Comparison of ENCODE assay signal across 9 mouse cellular contexts in genomic region chr4:134510396-134510795, GRCm38 (mm10). TPM values are rescaled to one million over a fixed set of nuclear protein-coding genes. Genes with fewer than 3 reads are reported as not detected.
DNase-seq lines count a peak whose midpoint lies in the region; ATAC-seq and TF ChIP-seq lines count a peak whose summit lies in the region.
"Had no signal": no experiment of that assay in that cellular context is flagged by ENCODE, and none has a peak within 500 bp of the region (broad histone marks: within the 10 kb centered on the region; RNA-seq: fewer than 3 reads in every experiment).

No protein-coding gene starts in this region.

- peak; percentile 1; the same call in 1 of the 2 replicates for ATAC-seq in kidney, postnatal 0 days (replicated peaks; ENCODE audit: low FRiP score, low read depth)
- peak; percentile 30 for ATAC-seq in forebrain, embryonic 14.5 days
- 0 out of 2 replicates have a peak, but pooled peaks have one; percentile 11 for ATAC-seq in limb, embryonic 12.5 days (ENCODE audit: insufficient number of reproducible peaks, insufficient read depth, low FRiP score, low TSS enrichment, low read depth)
- peak; percentile 37; the same call in 1 of the 2 replicates for ATAC-seq in neural tube, embryonic 13.5 days (ENCODE audit: low read depth)

- 76% methylated on average over 4 of the region's 4 CpGs for WGBS in kidney, postnatal 0 days
- 74% methylated on average over 4 of the region's 4 CpGs for WGBS in forebrain, embryonic 14.5 days
- 73% methylated on average over 4 of the region's 4 CpGs for WGBS in limb, embryonic 12.5 days
- WGBS in neural tube, embryonic 13.5 days, result 76% methylated on average over 4 of the region's 4 CpGs

- DNase-seq in kidney, postnatal 0 days (ENCODE audit: low spot score), result no peak
- no peak for DNase-seq in kidney, postnatal 36 days
- no peak for DNase-seq in forebrain, embryonic 14.5 days (ENCODE audit: low spot score)
- no peak for DNase-seq in ovary, postnatal 36 days (ENCODE audit: low spot score)
- no peak for DNase-seq in lung, adult 18-20 months
- no peak for DNase-seq in natural killer cell, adult 2 months (ENCODE audit: low spot score in 2 of 2)

- H3K27me3 ChIP-seq in kidney, postnatal 0 days (ENCODE audit: insufficient read depth, low read length), result no peaks in the 10 kb centered on the region
- H3K27me3 ChIP-seq in forebrain, embryonic 14.5 days (replicated peaks; ENCODE audit: control insufficient read depth, insufficient read depth, low read length), result no peaks in the 10 kb centered on the region
- H3K27me3 ChIP-seq in limb, embryonic 12.5 days, result no peaks in the 10 kb centered on the region
- H3K27me3 ChIP-seq in neural tube, embryonic 13.5 days, result no peaks in the 10 kb centered on the region

- H3K27ac ChIP-seq in kidney, postnatal 0 days, result no peak overlapping the region
- no peak overlapping the region for H3K27ac ChIP-seq in forebrain, embryonic 14.5 days (ENCODE audit: low read depth, low read length)
- H3K27ac ChIP-seq in limb, embryonic 12.5 days, result no peak overlapping the region
- H3K27ac ChIP-seq in neural tube, embryonic 13.5 days (replicated peaks), result no peak overlapping the region

- no peaks in the 10 kb centered on the region for H3K4me1 ChIP-seq in kidney, postnatal 0 days (replicated peaks; ENCODE audit: insufficient read depth, low read length)
- peaks cover 8% of the 10 kb centered on the region for H3K4me1 ChIP-seq in forebrain, embryonic 14.5 days (ENCODE audit: control insufficient read depth, insufficient read depth, low read length)
- H3K4me1 ChIP-seq in limb, embryonic 12.5 days (replicated peaks), result peaks cover 15% of the 10 kb centered on the region
- H3K4me1 ChIP-seq in neural tube, embryonic 13.5 days (replicated peaks), result peaks cover 12% of the 10 kb centered on the region

- H3K36me3 ChIP-seq in kidney, postnatal 0 days (ENCODE audit: insufficient read depth, low read length), result no peaks in the 10 kb centered on the region
- no peaks in the 10 kb centered on the region for H3K36me3 ChIP-seq in forebrain, embryonic 14.5 days (ENCODE audit: control insufficient read depth, insufficient read depth, low read length)
- H3K36me3 ChIP-seq in limb, embryonic 12.5 days, result no peaks in the 10 kb centered on the region; the same call in 1 of the 2 replicates
- peaks cover 9% of the 10 kb centered on the region; the same call in 1 of the 2 replicates for H3K36me3 ChIP-seq in neural tube, embryonic 13.5 days

- H3K9me3 ChIP-seq in kidney, postnatal 0 days (replicated peaks; ENCODE audit: low read length), result no peaks in the 10 kb centered on the region
- no peaks in the 10 kb centered on the region for H3K9me3 ChIP-seq in forebrain, embryonic 14.5 days (replicated peaks; ENCODE audit: control insufficient read depth, low read length)
- H3K9me3 ChIP-seq in limb, embryonic 12.5 days, result no peaks in the 10 kb centered on the region
- no peaks in the 10 kb centered on the region for H3K9me3 ChIP-seq in neural tube, embryonic 13.5 days
- H3K9me3 ChIP-seq: G1E had no signal

- H3K4me2 ChIP-seq in kidney, postnatal 0 days (ENCODE audit: low read length), result peak overlapping the region; percentile 77; the same call in 1 of the 2 replicates
- H3K4me2 ChIP-seq in forebrain, embryonic 14.5 days (ENCODE audit: low read length), result peak overlapping the region; percentile 83
- peak overlapping the region; percentile 88 for H3K4me2 ChIP-seq in limb, embryonic 12.5 days
- peak overlapping the region; percentile 91 for H3K4me2 ChIP-seq in neural tube, embryonic 13.5 days

- no peak for TF ChIP-seq CTCF in kidney, postnatal 0 days (IDR thresholded peaks at IDR 0.05; ENCODE audit: low read depth)

- no peak overlapping the region for H3K4me3 ChIP-seq in kidney, postnatal 0 days (replicated peaks; ENCODE audit: low read depth, low read length)
- H3K4me3 ChIP-seq in forebrain, embryonic 14.5 days (ENCODE audit: low read depth, low read length), result no peak overlapping the region
- peak overlapping the region; percentile 64; the same call in 1 of the 2 replicates for H3K4me3 ChIP-seq in limb, embryonic 12.5 days (replicated peaks)
- peak overlapping the region; percentile 49 for H3K4me3 ChIP-seq in neural tube, embryonic 13.5 days

- no peak overlapping the region for H3K9ac ChIP-seq in kidney, postnatal 0 days (ENCODE audit: low read depth, low read length)
- no peak overlapping the region for H3K9ac ChIP-seq in forebrain, embryonic 14.5 days (ENCODE audit: low read length)
- no peak overlapping the region for H3K9ac ChIP-seq in limb, embryonic 12.5 days (replicated peaks)
- no peak overlapping the region for H3K9ac ChIP-seq in neural tube, embryonic 13.5 days

RNA-seq across cellular contexts. Expression of gene Aunip, which starts 0.4 kb away (rescaled TPM):
- polyA plus RNA-seq in kidney, postnatal 0 days (2015; fragmentation: Nextera tagmentation; extraction: Ambion mirVana), result 5.2 and 7.0 TPM in 2 replicates
- polyA plus RNA-seq in forebrain, embryonic 14.5 days (2014; fragmentation: Nextera tagmentation; extraction: Ambion mirVana), result 2.2 and 3.3 TPM in 2 replicates
- 15.8 and 16.5 TPM in 2 replicates for polyA plus RNA-seq in limb, embryonic 12.5 days (2016; fragmentation: Nextera tagmentation; extraction: Ambion mirVana)
- 2.3 TPM in 2 replicates for polyA plus RNA-seq in neural tube, embryonic 13.5 days (2015; fragmentation: Nextera tagmentation; extraction: Ambion mirVana)

RNA-seq across cellular contexts. Expression of gene Paqr7, which starts 13.9 kb away (rescaled TPM):
- 5.4 and 5.7 TPM in 2 replicates for polyA plus RNA-seq in kidney, postnatal 0 days (2015; fragmentation: Nextera tagmentation; extraction: Ambion mirVana)
- polyA plus RNA-seq in forebrain, embryonic 14.5 days (2014; fragmentation: Nextera tagmentation; extraction: Ambion mirVana), result 4.3 and 6.0 TPM in 2 replicates
- 2.4 and 2.9 TPM in 2 replicates for polyA plus RNA-seq in limb, embryonic 12.5 days (2016; fragmentation: Nextera tagmentation; extraction: Ambion mirVana)
- 19.5 and 23.3 TPM in 2 replicates for polyA plus RNA-seq in neural tube, embryonic 13.5 days (2015; fragmentation: Nextera tagmentation; extraction: Ambion mirVana)

RNA-seq across cellular contexts. Expression of gene Mtfr1l, which starts 24.8 kb away (rescaled TPM):
- 137 and 141 TPM in 2 replicates for polyA plus RNA-seq in kidney, postnatal 0 days (2015; fragmentation: Nextera tagmentation; extraction: Ambion mirVana)
- 177 and 185 TPM in 2 replicates for polyA plus RNA-seq in forebrain, embryonic 14.5 days (2014; fragmentation: Nextera tagmentation; extraction: Ambion mirVana)
- polyA plus RNA-seq in limb, embryonic 12.5 days (2016; fragmentation: Nextera tagmentation; extraction: Ambion mirVana), result 118 TPM in 2 replicates
- polyA plus RNA-seq in neural tube, embryonic 13.5 days (2015; fragmentation: Nextera tagmentation; extraction: Ambion mirVana), result 165 and 172 TPM in 2 replicates

RNA-seq across cellular contexts. Expression of gene Selenon, which starts 41.6 kb away (rescaled TPM):
- polyA plus RNA-seq in kidney, postnatal 0 days (2015; fragmentation: Nextera tagmentation; extraction: Ambion mirVana), result 13.9 and 27.9 TPM in 2 replicates
- 10.2 and 12.4 TPM in 2 replicates for polyA plus RNA-seq in forebrain, embryonic 14.5 days (2014; fragmentation: Nextera tagmentation; extraction: Ambion mirVana)
- 14.7 and 47.6 TPM in 2 replicates for polyA plus RNA-seq in limb, embryonic 12.5 days (2016; fragmentation: Nextera tagmentation; extraction: Ambion mirVana)
- 11.3 and 17.1 TPM in 2 replicates for polyA plus RNA-seq in neural tube, embryonic 13.5 days (2015; fragmentation: Nextera tagmentation; extraction: Ambion mirVana)
- polyA plus RNA-seq: G1E had no signal

RNA-seq across cellular contexts. Expression of gene Stmn1, which starts 42.3 kb away (rescaled TPM):
- 926 and 1,019 TPM in 2 replicates for polyA plus RNA-seq in kidney, postnatal 0 days (2015; fragmentation: Nextera tagmentation; extraction: Ambion mirVana)
- 7,624 and 8,172 TPM in 2 replicates for polyA plus RNA-seq in forebrain, embryonic 14.5 days (2014; fragmentation: Nextera tagmentation; extraction: Ambion mirVana)
- polyA plus RNA-seq in limb, embryonic 12.5 days (2016; fragmentation: Nextera tagmentation; extraction: Ambion mirVana), result 2,166 and 2,360 TPM in 2 replicates
- polyA plus RNA-seq in neural tube, embryonic 13.5 days (2015; fragmentation: Nextera tagmentation; extraction: Ambion mirVana), result 6,082 and 6,118 TPM in 2 replicates

Comparison
In these comparisons a context has a peak if more than half of its experiments do, and no peak if none do; other contexts are left out.
1. H3K4me3 ChIP-seq: peak in limb, embryonic 12.5 days (single experiment) and neural tube, embryonic 13.5 days (single experiment); none in kidney, postnatal 0 days (single experiment) and forebrain, embryonic 14.5 days (single experiment).
2. Peak in every context shown above with its lines, with median percentiles within 50 percentile points of each other: ATAC-seq and H3K4me2 ChIP-seq.